Mouse (Mus musculus) myocyte (in vitro differentiated cells): Measurements from ENCODE around the gene Tspan5. TPM values are rescaled to one million over a fixed set of nuclear protein-coding genes. Genes with fewer than 3 reads are reported as not detected.
A peak's percentile ranks its signal among the peaks of the same experiment; 100 is the strongest.

Experiments
- H3K27me3 ChIP-seq: one replicate; pipeline ENCODE4 v1.6.1; 2011; ENCODE audit not compliant: control insufficient read depth, insufficient read depth, insufficient read length
- H3K36me3 ChIP-seq: one replicate; pipeline ENCODE4 v1.6.1; 2011; ENCODE audit not compliant: control insufficient read depth, insufficient read depth
- H3K4me2 ChIP-seq: one replicate; pipeline ENCODE4 v1.6.1; 2011; ENCODE audit warnings: low read depth, control low read depth
- H3K4me3 ChIP-seq: one replicate; pipeline ENCODE4 v1.5.1; 2011; ENCODE audit warnings: mild to moderate bottlenecking, control low read depth, moderate library complexity
- H3K79me2 ChIP-seq: one replicate; pipeline ENCODE4 v1.6.1; 2011; ENCODE audit not compliant: control insufficient read depth, insufficient read depth
- H3ac ChIP-seq: one replicate; pipeline ENCODE4 v1.6.1; 2011; ENCODE audit not compliant: control insufficient read depth, insufficient read length
- CEBPB ChIP-seq: IDR thresholded peaks from 2 replicates; pipeline ENCODE4 v1.6.1; 2011; ENCODE audit warnings: mild to moderate bottlenecking, moderate library complexity; ENCODE audit not compliant: poor library complexity, insufficient read depth, severe bottlenecking
- MAX ChIP-seq: IDR thresholded peaks from one replicate; pipeline ENCODE4 v1.6.1; 2011; ENCODE audit warnings: low read depth, mild to moderate bottlenecking, control low read depth
- MYOD1 ChIP-seq, 3 experiments: IDR thresholded peaks; one replicate each; pipeline ENCODE4 v1.6.1; 2011; ENCODE audit warnings: control low read depth in 2 of 3, low read depth in 2 of 3, mild to moderate bottlenecking in 2 of 3, moderate library complexity in 1 of 3; ENCODE audit not compliant: insufficient read length in 2 of 3, control insufficient read depth in 1 of 3
- MYOG ChIP-seq, 3 experiments: IDR thresholded peaks; one replicate each; pipeline ENCODE4 v1.6.1; 2011; ENCODE audit warnings: control low read depth in 2 of 3, low read depth in 2 of 3, mild to moderate bottlenecking in 2 of 3; ENCODE audit not compliant: insufficient read length in 2 of 3, control insufficient read depth in 1 of 3, insufficient read depth in 1 of 3
- POLR2A ChIP-seq: IDR thresholded peaks from one replicate; pipeline ENCODE4 v1.6.1; 2011; ENCODE audit warnings: low read depth, mild to moderate bottlenecking, control low read depth, moderate library complexity; ENCODE audit not compliant: insufficient read length
- POLR2AphosphoS2 ChIP-seq: IDR thresholded peaks from one replicate; pipeline ENCODE4 v1.6.1; 2011; ENCODE audit warnings: low read depth, control low read depth; ENCODE audit not compliant: insufficient read length
- REST ChIP-seq: IDR thresholded peaks from one replicate; pipeline ENCODE4 v1.6.1; 2011; ENCODE audit warnings: mild to moderate bottlenecking, control low read depth, moderate library complexity; ENCODE audit not compliant: insufficient read depth, insufficient read length
- SRF ChIP-seq: IDR thresholded peaks from one replicate; pipeline ENCODE4 v1.6.1; 2011; ENCODE audit warnings: low read depth; ENCODE audit not compliant: control insufficient read depth, insufficient read length
- TCF12 ChIP-seq: IDR thresholded peaks from one replicate; pipeline ENCODE4 v1.6.1; 2011; ENCODE audit warnings: mild to moderate bottlenecking, control low read depth; ENCODE audit not compliant: poor library complexity, insufficient read depth, severe bottlenecking
- TCF3 ChIP-seq: IDR thresholded peaks from one replicate; pipeline ENCODE4 v1.6.1; 2011; ENCODE audit warnings: low read depth, control low read depth; ENCODE audit not compliant: insufficient read length
- USF1 ChIP-seq: IDR thresholded peaks from one replicate; pipeline ENCODE4 v1.6.1; 2011; ENCODE audit warnings: low read depth, mild to moderate bottlenecking, control low read depth, moderate library complexity
- polyA plus RNA-seq: library from polyadenylated mRNA; unstranded; fragments of >200 nt; fragmentation: generic; extraction: Trizol; gene quantifications from one replicate; pipeline ENCODE4 v1.2.1, GENCODE M21; 2012; ENCODE audit warnings: missing spikeins

The Tspan5 gene
- polyA plus RNA-seq, 1 experiment, result 16.9 TPM

- Histone ChIP-seq H3K79me2 (peaks cover 60% of the 10 kb centered on the region), H3K36me3 (no peaks in the 10 kb centered on the region), H3K4me3 (no peak overlapping the region), H3ac (no peak overlapping the region), H3K4me2 (no peak overlapping the region), H3K27me3 (no peaks in the 10 kb centered on the region)
- no peak for TF ChIP-seq CEBPB
- TF ChIP-seq TCF12, result no peak
Measured at GRCm38 (mm10) chr3:138751328-138751727, 9.3 kb downstream of the Tspan5 start.

- no peaks in the 10 kb centered on the region for H3K27me3 ChIP-seq
- H3ac ChIP-seq, result no peak overlapping the region
- no peak overlapping the region for H3K4me3 ChIP-seq
- H3K36me3 ChIP-seq, result no peaks in the 10 kb centered on the region
- H3K79me2 ChIP-seq, result peaks cover 52% of the 10 kb centered on the region
- TF ChIP-seq TCF12, result no peak
- TF ChIP-seq USF1, result no peak
- TF ChIP-seq CEBPB, result no peak
- no peak for TF ChIP-seq MAX
- no peak for TF ChIP-seq MYOG (IDR thresholded peaks at IDR 0.05; ENCODE audit: control insufficient read depth in 1 of 3, insufficient read depth in 1 of 3, insufficient read length in 2 of 3, low read depth in 2 of 3)
- no peak overlapping the region for H3K4me2 ChIP-seq
Measured at GRCm38 (mm10) chr3:138752056-138752455, 10.1 kb downstream of the Tspan5 start.

- H3K36me3 ChIP-seq, result no peaks in the 10 kb centered on the region
- H3K4me2 ChIP-seq, result peak overlapping the region; percentile 61
Measured at GRCm38 (mm10) chr3:138752769-138753168, 10.8 kb downstream of the Tspan5 start.

GRCm38 (mm10) chr3:138753182-138753885 is 11.3 kb downstream of the Tspan5 start:
- Histone ChIP-seq H3K27me3 (no peaks in the 10 kb centered on the region), H3ac (no peak overlapping the region), H3K36me3 (no peaks in the 10 kb centered on the region), H3K4me2 (peak overlapping the region; percentile 61), H3K79me2 (peaks cover 49% of the 10 kb centered on the region), H3K4me3 (no peak overlapping the region)
- no peak for TF ChIP-seq MAX
- peak in 1 of 3 experiments; percentile 62 for TF ChIP-seq MYOD1 (IDR thresholded peaks at IDR 0.05; ENCODE audit: control insufficient read depth in 1 of 3, insufficient read length in 2 of 3, low read depth in 2 of 3)
- TF ChIP-seq CEBPB, result no peak
- no peak for TF ChIP-seq POLR2AphosphoS2
- TF ChIP-seq TCF3, result no peak
- peak in 1 of 3 experiments; percentile 65 for TF ChIP-seq MYOG (IDR thresholded peaks at IDR 0.05; ENCODE audit: control insufficient read depth in 1 of 3, insufficient read depth in 1 of 3, insufficient read length in 2 of 3, low read depth in 2 of 3)
- TF ChIP-seq POLR2A, result no peak
- no peak for TF ChIP-seq TCF12
- no peak for TF ChIP-seq SRF

More at GRCm38 (mm10) chr3:138752769-138753168, 10.8 kb downstream of the Tspan5 start:
- TF ChIP-seq POLR2A, result no peak
- TF ChIP-seq POLR2AphosphoS2, result no peak
- no peak for TF ChIP-seq MAX
- no peak for TF ChIP-seq USF1
- no peak for TF ChIP-seq REST
- TF ChIP-seq TCF3, result no peak
- TF ChIP-seq MYOG (IDR thresholded peaks at IDR 0.05; ENCODE audit: control insufficient read depth in 1 of 3, insufficient read depth in 1 of 3, insufficient read length in 2 of 3, low read depth in 2 of 3), result no peak
- Histone ChIP-seq H3K27me3 (no peaks in the 10 kb centered on the region), H3K79me2 (peaks cover 50% of the 10 kb centered on the region), H3ac (no peak overlapping the region), H3K4me3 (no peak overlapping the region)

GRCm38 (mm10) chr3:138754328-138754727 is 12.3 kb downstream of the Tspan5 start:
- no peak for TF ChIP-seq USF1
- TF ChIP-seq POLR2AphosphoS2, result no peak
- no peak for TF ChIP-seq SRF
- TF ChIP-seq MYOD1 (IDR thresholded peaks at IDR 0.05; ENCODE audit: control insufficient read depth in 1 of 3, insufficient read length in 2 of 3, low read depth in 2 of 3), result no peak
- Histone ChIP-seq H3K36me3 (no peaks in the 10 kb centered on the region), H3K4me2 (no peak overlapping the region), H3K79me2 (peaks cover 39% of the 10 kb centered on the region), H3K4me3 (no peak overlapping the region), H3K27me3 (no peaks in the 10 kb centered on the region), H3ac (no peak overlapping the region)

- Histone ChIP-seq H3K4me2 (no peak overlapping the region), H3K4me3 (no peak overlapping the region), H3K27me3 (no peaks in the 10 kb centered on the region), H3ac (no peak overlapping the region), H3K36me3 (no peaks in the 10 kb centered on the region), H3K79me2 (peaks cover 34% of the 10 kb centered on the region)
- no peak for TF ChIP-seq POLR2AphosphoS2
- no peak for TF ChIP-seq MYOD1 (IDR thresholded peaks at IDR 0.05; ENCODE audit: control insufficient read depth in 1 of 3, insufficient read length in 2 of 3, low read depth in 2 of 3)
- TF ChIP-seq MYOG (IDR thresholded peaks at IDR 0.05; ENCODE audit: control insufficient read depth in 1 of 3, insufficient read depth in 1 of 3, insufficient read length in 2 of 3, low read depth in 2 of 3), result no peak
- TF ChIP-seq TCF12, result no peak
Measured at GRCm38 (mm10) chr3:138757283-138757682, 15.3 kb downstream of the Tspan5 start.
